Mouse (Mus musculus) frontal cortex, postnatal 10 days (tissue): Measurements from ENCODE around the gene Gm21812.
"Not testable (repeated sequence)": the region's sequence is repeated elsewhere in the genome, so short reads cannot be mapped to it uniquely, and the experiment has no call there.

Source experiments
- DNase-seq, 2 experiments: peaks; one replicate each; pipeline ENCODE4 v3.0.0; 2022; ENCODE audit warnings: low spot score in 2 of 2, mixed read lengths in 1 of 2

Gene Gm21812

GRCm38 (mm10) chrY:9347084-9347483 lies at the start of gene Gm21812:
TSS of gene Gm21812 (minus strand) at chrY:9347184.
- DNase-seq = not testable (repeated sequence)
